Mouse (Mus musculus): ENCODE data around the gene Spef1.

GRCm38 (mm10) chr2:131186343-131186742, 739 bp downstream of the Spef1 start:
- TF ChIP-seq CTCF (IDR thresholded peaks at IDR 0.05; ENCODE audit: extremely low read depth, insufficient read length, insufficient replicate concordance, low read depth, low read length) (no peak), POLR2A (IDR thresholded peaks at IDR 0.05; ENCODE audit: low read depth, low read length) (no peak)

All from small intestine, adult 2 months (tissue).